Mouse (Mus musculus) right cerebral cortex, postnatal 4 days (tissue): ENCODE measurements around the gene Zfp691.

ENCODE experiments used
- DNase-seq: peaks from one replicate; pipeline ENCODE4 v3.0.0-alpha.2; 2022

The Zfp691 gene

DNA sequence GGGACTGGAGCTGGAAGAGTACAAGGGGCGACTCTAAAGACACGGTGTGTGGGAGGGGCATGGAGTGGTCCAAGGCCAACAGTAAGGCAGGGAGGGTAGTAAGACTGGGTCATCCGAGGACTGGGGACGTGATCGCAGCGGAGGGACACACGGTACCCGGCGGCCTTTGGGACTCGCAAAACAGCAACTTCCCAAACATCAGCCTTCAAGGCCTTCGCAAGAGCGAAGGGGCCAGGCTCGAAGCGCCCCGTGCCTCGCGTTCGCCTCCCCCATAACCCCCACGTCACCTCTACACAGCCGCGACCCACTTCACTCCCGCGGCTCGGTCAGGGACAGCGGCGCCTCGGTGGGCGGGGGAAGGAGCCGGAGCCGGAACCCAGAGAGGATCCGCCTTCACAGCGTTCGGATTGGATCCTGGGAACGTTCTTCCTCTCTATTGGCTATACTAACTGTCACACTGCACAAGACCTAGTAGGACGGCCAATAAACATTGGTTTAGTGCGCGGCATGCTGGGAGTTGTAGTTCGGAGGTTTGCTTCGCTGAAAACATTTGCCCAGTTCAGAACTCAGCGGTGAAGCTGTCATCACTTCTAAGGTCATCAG, at the start of gene Zfp691:
Gene Zfp691 (minus strand): TSS at position 345 of the 603 bp plus-strand sequence.
- peak; percentile 84 for DNase-seq

DNA sequence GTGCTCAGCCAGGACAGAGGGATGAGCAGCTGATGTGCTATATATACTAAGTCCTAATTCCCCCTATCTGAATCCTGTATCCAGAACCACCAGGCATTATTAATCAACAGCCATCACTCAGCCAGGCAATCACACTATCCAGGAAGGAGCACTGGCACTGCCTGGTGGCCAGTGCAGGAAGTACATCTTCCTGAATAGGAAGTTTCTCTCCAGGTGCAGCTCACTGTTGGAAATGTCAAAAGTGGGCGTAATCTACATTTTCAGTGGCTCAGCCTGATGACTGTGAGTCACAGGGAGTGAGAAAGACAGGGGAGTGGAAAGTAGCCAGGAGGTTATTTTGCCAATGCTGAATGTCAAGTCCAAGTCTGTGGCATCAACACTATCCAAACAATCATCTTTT, 49.7 kb upstream of the Zfp691 start:
- no peak for DNase-seq

DNA sequence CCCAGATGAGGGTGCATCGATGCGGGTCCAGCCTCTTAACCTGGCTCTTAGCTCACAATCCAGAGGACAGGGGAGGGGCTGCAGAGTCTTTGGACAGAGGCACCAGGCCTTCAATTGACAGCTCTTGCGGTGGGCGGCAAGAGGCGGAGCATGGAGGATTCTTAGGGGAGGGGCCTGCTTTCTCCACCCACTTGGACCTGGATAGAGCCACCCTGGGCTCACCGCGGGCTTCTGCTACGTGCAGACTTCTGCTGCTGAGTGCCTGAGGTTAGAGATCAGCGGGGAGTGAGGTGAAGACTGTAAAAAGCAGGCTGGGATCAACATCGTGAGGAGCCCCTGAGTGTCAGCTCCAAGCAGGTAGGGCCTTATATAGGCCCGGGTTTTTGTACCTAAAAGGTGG, 44.2 kb upstream of the Zfp691 start, which contains the start of gene Tmem269:
Gene Tmem269 (minus strand): TSS at position 49 of the 400 bp plus-strand sequence.
- DNase-seq, result no peak

DNA sequence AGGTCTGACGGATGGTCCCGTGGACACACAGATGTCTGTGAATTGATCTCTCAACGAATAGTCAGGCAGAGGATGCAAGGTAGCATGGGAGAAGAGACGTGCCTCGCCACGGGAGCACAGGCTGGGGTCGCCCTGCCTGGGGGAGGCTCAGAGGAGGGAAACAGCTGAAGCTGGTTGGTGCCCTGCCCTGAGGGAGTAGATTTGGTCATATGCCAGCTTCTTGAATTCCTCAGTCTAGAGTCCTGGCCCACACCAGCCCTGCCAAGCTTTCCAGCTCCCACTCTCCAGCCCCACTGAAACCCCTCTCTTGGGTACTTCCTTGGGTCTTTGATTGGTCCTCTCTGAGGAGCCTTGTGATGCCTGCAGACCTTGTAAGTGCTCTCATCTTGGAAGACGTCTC, 42.7 kb upstream of the Zfp691 start:
- DNase-seq, result no peak

DNA sequence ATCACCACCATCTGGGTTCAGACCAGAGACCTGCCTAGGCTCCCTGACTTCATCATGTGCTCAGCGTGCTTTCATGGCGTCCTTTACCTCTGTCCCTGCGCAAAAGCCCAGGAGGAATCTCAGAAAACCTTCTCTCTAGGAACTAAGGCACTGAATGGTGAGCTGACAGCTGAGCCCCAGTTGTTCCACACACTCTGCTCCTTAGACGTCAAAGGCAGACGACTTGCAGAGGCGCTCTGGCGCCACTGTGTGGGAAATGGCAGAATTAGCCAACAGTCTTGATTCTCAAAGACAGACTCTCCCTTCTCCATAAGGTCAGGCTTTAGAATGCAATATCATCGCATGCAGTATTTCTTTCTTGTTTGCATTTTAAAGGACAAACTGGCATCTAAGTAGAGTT, 30.7 kb upstream of the Zfp691 start:
- peak; percentile 71 for DNase-seq

DNA sequence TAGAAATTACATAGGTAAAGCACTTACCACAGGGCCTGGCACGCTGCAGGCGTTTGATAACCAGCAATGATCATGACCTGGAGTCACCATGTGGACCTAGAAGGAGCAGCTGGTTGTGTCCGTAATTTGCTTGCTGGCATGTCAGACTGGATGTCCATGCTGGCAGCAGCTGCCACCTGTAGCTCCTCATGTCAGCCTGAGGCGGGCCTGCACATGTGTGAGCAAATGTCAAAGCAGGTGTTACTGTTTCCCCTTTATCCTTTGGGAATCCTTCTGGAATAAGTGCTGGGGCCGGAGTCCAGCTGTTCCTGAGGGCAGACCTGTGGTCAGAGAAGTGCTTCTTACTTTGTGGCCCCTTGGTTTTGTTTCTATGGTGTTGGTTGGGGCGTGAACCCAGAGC, 24.1 kb upstream of the Zfp691 start:
- DNase-seq, result no peak

DNA sequence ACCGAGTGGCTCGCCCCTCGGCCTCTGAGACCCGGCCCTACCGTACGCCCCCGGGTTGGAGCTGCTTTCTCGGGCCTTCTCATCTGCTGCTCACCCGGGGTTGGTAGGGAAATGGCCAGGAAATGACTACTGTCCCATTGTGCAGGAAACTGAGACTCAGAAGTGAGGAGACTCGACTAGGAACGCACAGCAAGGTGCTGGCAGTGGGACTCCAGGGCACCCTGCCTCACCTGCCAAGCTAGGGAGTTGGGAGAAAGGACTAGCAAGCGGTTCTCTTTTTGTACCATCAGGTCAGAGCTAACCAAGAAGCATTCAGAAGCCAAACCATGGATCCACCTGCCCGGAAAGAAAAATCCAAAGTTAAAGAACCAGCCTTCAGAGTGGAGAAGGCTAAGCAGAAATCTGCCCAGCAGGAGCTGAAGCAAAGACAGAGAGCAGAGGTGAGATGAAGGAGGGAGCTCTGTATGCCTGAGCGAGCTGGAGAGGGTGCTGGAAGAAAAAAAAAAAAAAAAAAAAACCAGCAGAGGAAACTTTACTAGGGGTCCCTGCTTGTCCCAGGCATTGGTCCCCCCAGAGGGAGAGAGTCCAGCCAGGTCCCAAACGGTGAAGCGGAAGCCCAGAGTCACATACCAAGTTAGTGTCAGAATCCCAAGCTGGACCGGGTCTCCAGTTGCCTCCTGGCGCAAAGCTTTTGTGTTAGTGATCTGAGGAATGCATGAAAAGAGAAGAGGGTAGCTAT, 21.8 kb upstream of the Zfp691 start:
- no peak for DNase-seq

DNA sequence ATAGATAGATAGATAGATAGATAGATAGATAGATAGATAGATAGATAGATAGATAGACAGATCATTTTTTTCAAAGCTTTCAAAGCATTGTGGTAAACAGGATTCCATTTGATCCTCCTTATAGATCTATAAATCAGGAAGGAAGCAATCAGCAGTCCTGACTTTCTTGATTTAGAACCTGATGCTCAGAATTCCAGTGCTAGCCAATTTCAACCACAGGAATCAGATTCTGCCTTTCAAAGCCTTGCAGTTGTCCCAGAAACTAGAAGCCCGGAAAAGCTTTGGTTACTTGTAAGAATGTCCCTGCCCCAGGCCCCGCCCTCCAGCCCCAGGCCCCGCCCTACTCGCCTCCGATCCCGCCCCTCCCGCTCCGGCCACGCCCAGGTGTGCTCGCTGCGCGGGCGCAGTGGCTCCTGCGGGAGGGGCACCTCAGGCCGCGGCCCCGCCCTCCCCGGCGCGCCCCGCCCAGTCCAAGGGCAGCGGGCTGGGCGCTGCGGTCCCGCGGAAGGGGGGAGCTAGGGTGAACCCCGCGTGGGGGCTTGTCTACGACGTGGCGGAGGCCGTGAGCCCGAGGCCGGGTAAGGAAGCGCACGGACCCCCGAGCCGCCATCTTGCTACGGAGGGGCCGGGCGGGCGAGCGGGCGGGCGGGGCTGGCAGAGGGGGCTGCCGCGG, 21.1 kb upstream of the Zfp691 start, which contains the start of gene Svbp:
Gene Svbp (plus strand): TSS at position 398 of the 673 bp plus-strand sequence.
- peak; percentile 93 for DNase-seq

DNA sequence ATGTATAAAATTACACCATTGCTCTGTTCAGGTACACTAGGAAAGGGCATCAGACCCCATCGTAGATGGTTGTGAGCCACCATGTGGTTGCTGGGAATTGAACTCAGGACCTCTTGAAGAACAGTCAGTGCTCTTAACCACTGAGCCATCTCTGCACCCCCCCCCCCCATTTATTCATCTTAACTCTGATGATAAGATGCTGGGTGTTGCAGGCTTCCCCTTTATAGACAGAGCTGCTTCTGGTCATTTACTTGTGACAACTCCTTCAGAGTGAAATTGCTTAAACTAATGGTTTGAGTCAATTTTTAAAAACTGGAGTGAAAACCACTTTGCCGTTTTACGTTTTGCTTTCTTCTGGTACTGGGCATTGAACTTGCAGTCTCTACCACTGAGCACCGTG, 18.8 kb upstream of the Zfp691 start:
- no peak for DNase-seq

DNA sequence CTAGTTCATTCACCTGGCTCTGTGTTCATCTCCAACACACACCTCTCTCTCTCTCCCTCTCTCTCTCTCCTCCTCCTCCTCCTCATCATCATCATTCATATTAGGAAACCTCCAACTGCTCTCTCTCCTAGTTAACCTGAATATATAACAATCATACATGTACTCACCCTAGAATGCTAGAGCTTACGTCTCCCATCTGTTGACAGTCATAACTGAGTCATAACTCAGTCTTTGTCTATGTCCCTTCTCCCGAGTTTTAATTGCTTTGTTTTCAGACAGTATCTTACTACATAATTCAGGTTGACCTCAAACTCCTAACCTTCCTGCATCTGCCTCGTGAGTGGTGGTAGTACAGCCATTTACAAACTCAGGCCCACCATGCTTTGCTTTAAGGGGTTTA, 17.3 kb upstream of the Zfp691 start:
- no peak for DNase-seq

DNA sequence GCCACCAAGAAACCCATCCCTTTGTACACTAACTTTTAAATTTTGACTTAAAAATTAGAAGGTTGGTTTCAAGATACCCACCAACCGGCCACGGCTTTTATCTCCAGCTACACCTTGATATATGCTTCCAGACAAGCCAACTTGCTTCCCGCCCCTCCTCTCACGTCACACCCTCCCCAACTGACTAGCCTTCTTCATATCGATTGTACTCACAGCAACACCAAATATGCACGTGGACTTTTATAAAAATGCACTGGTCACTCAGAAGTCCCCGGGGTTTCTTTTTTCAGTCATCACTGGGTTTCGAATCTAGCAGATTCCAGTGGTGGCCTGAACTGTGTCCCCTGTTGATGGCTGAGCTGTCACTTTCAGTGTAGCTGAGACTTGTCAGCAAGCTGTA, 16.6 kb upstream of the Zfp691 start:
- no peak for DNase-seq

DNA sequence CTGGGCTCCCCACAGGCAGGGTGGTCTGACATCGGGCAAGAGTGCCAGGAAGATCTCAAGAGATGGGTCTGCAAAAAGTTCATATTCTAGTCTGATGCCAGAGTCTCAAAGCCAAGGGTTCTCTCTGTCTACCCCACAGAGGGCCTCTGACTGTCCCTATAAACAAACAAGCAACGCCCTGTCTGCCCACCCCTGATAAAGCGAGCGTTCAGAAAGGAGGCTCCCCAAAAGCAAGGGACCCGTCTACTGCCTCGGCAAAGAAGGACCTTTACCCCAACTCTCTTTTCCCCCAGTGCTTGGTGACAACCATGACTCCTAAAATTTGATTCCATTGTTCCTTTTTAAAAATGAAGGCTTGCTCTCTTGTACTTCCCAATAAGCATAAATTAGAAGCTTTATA, 15.9 kb upstream of the Zfp691 start, which contains the start of gene Ermap:
Gene Ermap (minus strand): TSS at position 148 of the 400 bp plus-strand sequence.
- DNase-seq, result no peak

DNA sequence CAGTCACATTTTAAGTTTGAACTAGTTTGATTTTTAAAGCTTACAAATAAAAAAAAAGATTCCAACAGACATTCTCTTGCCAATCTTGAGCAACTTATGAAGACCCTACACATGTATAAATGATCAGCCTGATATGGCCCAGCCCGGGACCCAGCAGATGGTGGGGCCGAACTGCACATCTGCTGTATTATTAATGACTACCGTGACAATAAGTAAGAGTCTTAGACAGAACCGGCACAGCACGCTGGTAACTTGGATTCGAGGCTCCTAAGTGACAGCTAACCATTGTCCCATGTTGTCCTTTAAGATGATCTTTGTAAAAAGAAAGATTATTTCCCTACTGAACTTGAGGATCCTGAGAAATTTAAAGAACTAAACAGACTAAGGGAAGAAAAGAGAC, 15.4 kb upstream of the Zfp691 start:
- DNase-seq, result no peak

DNA sequence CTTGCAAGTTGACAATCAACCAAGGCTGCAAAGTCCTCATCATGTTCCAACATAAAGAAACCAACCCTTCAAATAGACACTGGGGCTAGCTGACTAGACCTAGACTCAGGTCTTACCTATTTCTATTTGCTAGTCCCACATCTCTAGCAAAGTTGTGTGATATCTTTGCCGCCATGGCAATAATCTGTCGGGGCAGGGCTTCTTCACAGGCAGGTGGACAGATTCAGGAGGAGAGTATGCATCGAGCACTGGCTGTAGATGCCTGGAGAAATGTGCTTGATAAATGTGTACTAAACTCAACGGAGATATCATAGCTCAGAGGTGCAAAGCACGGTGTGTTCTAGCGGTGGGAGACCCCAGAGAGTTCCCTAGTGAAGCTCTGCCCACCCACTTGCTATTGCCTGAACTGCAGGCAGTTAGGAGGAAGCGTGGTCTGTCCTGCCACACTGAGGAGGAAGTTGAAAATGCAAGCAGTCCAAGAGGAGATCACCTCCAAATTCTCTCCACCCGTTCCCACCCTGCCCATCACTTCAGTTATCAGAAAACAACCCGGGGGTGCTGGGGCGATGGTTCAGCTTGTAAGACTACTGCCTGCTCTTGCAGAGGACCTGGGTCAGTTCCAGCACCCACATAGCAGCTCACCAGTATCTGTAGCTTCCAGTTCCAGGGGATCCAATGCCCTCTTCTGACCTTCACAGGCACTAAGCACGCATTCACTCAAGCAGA, 14.2 kb upstream of the Zfp691 start:
- DNase-seq, result no peak

DNA sequence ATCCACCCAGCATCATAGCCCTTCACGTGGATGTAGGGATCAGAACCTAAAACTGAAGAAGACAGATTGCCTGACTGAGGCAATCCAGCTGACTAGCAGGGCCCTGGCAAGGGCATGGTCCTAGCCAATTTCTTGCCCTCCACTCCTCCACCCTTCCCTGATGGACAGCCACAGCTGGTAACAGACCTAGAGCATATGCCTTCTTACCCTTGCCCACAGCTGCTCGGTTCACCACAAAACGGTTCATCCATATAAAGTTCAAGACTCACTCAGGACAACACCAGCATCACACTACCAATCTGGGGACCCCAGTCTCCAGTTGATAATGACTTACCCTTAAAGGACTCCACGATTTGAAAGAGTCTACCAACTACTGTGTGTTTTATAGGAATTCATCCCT, 11.8 kb upstream of the Zfp691 start:
- no peak for DNase-seq

DNA sequence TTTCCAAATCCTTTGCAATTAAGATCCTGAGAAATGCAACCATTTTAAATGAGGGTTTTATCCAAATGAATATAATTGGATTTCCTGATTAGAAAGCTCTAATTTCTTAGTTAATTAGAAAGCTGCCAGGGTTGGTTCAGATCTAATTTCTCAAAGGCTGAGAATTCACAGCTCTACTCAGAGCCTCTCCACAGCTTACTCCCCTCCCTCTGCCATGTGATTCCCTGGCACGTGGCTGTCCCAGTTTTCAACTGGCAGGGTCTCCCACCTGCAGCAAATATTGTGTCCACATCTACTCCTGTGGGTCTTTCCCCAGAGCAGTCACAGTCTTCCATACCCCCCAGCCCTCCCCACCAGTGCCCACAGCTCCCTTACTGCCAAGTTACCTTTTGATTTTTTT, 9.5 kb upstream of the Zfp691 start:
- DNase-seq, result no peak

DNA sequence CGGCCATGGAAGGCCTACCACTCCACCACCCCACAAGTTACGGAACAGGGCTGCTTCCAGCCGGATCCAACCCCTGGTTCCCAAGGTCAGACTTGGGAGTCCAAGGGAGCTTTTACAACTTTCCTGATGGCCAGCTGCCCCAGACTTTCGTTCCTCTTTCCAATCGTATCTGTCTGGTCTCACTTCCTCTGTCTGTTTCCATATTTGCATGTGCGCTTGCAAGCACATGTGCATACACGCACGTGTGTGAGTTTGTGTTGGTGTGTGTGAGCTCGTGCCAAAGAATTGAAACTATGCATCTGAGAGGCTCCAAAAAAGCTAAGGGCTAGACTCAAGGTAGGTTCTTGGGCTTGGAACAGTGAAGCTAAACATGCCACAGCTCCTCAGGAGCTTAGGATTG, 7.5 kb upstream of the Zfp691 start:
- DNase-seq, result no peak

DNA sequence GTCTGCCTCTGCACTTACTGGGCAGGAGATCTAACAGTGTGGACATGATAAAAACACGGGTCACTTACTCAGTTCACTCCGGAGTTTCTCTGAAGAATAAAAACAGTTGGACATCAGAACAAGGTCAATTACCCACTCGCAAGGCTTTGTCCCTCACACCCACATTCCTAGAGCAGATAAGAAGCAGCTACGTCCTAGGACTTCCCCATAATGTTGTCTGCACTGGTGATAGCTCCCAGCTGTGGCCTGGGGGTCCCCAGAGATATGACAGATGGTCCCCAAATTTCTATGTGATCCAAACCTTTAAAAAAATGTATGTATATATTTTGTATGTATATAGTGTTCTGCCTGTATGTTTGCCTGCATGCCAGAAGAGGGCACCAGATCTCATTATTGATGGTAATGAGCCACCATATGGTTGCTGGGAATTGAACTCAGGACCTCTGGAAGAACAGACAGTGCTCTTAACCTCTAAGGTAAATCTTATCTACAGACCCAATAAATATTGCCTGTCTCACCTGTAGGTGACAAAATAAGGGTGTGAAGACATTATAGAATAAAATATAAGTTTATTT, 6.2 kb upstream of the Zfp691 start:
- DNase-seq, result no peak

DNA sequence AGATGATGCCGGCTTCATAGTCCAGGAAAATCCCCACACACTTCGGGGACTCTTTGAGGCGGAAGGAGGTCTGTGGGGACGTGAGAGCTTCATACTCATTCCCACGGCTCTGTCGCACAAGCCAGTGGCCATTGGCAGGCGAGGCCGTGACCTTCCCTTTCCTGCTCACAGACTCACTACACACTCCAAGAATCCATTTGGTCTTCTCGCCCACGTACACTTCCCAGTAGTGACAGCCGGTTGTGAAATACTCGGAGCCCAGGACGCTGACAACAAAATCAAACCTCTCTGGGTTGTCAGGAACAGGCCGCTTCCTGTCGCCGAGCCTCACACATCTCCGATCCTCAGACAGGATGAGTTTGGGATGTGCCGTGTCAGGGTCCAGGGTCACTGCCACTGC, 4.3 kb upstream of the Zfp691 start:
- no peak for DNase-seq

DNA sequence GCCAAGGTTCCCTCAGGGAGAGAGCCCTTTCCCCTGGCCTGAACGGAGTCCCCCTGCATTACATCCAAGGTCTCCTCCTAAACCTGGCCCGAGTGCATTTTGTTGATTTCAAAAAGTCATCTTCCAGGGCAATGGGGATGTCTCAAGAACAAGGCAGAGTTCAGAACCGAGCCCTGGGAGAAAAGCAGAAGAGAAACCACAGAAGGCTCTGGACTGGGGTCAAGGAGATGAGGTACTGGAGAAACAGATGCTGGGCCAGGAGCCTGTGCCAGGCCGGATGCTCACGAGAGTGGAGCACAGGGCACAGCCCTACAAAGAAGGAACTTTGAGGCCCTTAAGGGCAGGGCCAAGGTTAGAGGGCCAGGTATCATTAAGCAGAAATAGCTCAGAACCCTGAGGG, 3.7 kb upstream of the Zfp691 start:
- DNase-seq, result no peak

DNA sequence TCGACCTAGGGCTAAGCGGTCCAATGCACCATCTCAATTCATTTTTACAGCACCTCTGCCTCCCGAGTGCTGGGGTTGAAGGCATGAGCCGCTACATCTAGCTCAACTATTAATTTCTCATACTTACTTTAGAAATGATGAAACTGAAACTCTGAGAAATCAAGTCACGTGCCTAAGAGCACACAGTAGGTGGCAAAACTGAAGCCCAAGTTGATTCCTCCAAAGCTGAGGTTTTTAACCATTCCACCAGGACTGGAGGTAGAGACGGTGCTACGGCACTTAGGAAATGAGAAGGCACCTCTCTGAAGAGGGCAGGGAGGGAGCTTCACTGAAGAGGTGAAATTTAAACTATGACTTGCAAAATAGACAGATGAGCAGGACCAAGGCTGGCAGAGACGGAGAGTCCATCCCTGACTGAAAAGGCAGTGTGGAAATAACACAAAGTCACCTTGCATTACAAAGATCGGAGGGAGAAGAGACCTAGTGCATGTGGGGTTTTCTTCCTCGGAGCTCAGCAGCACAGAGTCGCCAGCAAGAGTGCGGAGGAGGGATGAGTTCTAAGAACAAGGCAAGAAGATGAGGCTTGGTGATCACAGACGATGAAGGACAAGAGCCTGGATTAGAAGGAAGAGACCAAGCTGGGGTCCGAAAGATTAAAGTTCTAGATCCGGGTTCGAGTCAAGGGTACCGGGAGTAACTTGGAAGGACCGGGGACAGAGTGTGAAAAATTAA, 910 bp downstream of the Zfp691 start:
- DNase-seq, result no peak

DNA sequence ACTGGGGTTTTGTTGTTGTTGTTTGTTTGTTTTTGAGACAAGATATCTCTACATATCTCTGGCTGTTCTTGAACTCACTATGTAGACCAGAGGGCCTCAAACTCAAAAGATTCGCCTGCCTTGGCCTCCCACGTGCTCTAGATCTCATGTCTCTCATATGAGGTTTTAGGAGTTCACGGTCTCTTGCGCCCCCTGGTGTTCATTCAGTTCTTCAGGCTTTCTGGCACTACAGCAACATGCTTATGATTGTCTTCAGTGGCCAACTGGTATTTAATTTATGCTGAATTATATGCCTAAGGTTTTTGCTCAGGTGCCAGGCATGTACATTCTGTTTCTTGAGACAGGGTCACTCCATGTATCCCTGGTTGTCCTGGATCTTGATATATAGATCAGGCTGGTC, 6.3 kb downstream of the Zfp691 start:
- DNase-seq, result peak; percentile 88
